Mouse (Mus musculus): ENCODE measurements at regions not wholly inside any gene's neighbourhood (a gene's known extent, or its start where the extent isn't known, plus 50 kb on each side); places are given as distances from the start of the nearest gene placed in this dataset.
A peak's percentile ranks its signal among the peaks of the same experiment; 100 is the strongest.

DNA sequence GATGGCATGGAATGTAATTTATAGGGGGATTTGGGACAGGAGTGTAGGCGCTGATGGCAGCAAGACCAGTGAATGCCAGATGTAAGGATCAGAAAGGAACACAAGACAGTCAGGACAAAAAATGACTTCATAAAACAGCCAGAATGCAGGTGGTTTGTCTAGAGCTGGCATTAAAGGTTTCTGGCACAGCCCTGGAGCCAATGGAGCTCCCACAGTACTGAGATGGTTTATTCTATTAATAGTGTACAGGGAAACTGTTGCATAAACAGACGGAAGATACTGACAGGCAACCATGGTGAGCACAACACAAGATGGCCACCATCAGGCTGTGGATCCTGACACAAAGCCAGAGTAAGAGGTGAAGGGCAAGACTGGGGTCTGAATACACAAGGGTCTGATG lies 90.8 kb downstream of the Chst1 start:
- no peak overlapping the region for H3K27ac ChIP-seq (ENCODE audit: insufficient read depth, low read depth)
- in situ Hi-C loops (cut with MboI; ENCODE audit: low pct_ligation_motif_present, low pct_unique_long_range_greater_than_20kb, low sequenced_read_pairs) (no loop called here), dilution Hi-C loops (cut with MboI; ENCODE audit: extremely low pct_ligation_motif_present, extremely low pct_unique_long_range_greater_than_20kb, low sequenced_read_pairs) (no loop called here)
- peaks cover 25 to 50% of the 10 kb centered on the region in 2 experiments for H3K4me1 ChIP-seq (ENCODE audit: control insufficient read depth in 1 of 2, insufficient read depth in 2 of 2)
- TF ChIP-seq IRF4 (IDR thresholded peaks at IDR 0.05; ENCODE audit: low read depth, low read length) (no peak), TBP (conservative IDR thresholded peaks at IDR 0.05; ENCODE audit: low read depth, low read length) (no peak), POLR2A (IDR thresholded peaks at IDR 0.05; ENCODE audit: low read depth, low read length) (no peak), USF2 (conservative IDR thresholded peaks at IDR 0.05; ENCODE audit: low read depth, low read length) (no peak), ZKSCAN1 (IDR thresholded peaks at IDR 0.05; ENCODE audit: borderline replicate concordance, low read depth, low read length) (no peak), RAD21 (IDR thresholded peaks at IDR 0.05; ENCODE audit: low read depth, low read length) (no peak), CTCF (conservative IDR thresholded peaks at IDR 0.05 in 1 of 2, IDR thresholded peaks at IDR 0.05 in 1 of 2; ENCODE audit: low read depth in 2 of 2, low read length in 2 of 2) (no peak), BHLHE40 (IDR thresholded peaks at IDR 0.05; ENCODE audit: low read depth, low read length) (no peak), MAZ (IDR thresholded peaks at IDR 0.05; ENCODE audit: low read depth, low read length) (no peak)
- H3K79me2 ChIP-seq (replicated peaks; ENCODE audit: control insufficient read depth, extremely low read depth, insufficient read depth, poor library complexity, severe bottlenecking): no peaks in the 10 kb centered on the region
- no peak overlapping the region for H3K9ac ChIP-seq (ENCODE audit: insufficient read depth, low read depth)
- H3K4me3 ChIP-seq (replicated peaks in 1 of 3; ENCODE audit: low read depth in 2 of 3, low read length in 2 of 3, poor library complexity in 1 of 3): no peak overlapping the region
- no peak overlapping the region for H3K4me2 ChIP-seq (ENCODE audit: insufficient read depth, low read depth, poor library complexity, severe bottlenecking)
- H3K36me3 ChIP-seq (replicated peaks in 1 of 2; ENCODE audit: control insufficient read depth in 1 of 2, insufficient read depth in 1 of 2, low read length in 1 of 2): no peaks in the 10 kb centered on the region
- peaks cover 17% of the 10 kb centered on the region for H3K27me3 ChIP-seq (replicated peaks)
- H3K9me3 ChIP-seq (replicated peaks; ENCODE audit: low read length): no peaks in the 10 kb centered on the region
- DNase-seq (ENCODE audit: extremely low read depth): no peak

DNA sequence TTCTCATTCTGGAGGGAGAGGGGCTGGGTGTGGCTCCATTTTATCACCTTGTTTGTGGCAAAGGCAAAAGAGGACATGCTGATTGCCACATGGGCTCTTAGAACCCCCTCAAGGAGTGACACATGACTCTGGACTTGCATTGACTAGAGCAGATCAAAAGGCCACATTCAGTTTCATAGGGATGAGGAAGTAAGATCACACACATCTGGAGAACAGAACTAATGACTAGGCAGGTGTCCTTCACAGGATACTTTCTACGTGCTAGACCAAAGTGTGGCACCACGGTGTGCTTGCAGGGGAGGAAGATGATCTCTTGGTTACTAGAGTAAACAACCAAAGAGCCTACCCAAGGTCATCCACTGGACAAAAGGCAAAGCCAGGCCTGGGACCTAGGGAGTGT lies 91.9 kb downstream of the Chst1 start:
- H3K4me1 ChIP-seq (ENCODE audit: control insufficient read depth in 1 of 2, insufficient read depth in 2 of 2): peaks cover 23 to 53% of the 10 kb centered on the region in 2 experiments
- no peak overlapping the region for H3K4me3 ChIP-seq (replicated peaks in 1 of 3; ENCODE audit: low read depth in 2 of 3, low read length in 2 of 3, poor library complexity in 1 of 3)
- DNase-seq (ENCODE audit: extremely low read depth): peak; percentile 29
- no peaks in the 10 kb centered on the region for H3K9me3 ChIP-seq (replicated peaks; ENCODE audit: low read length)
- in situ Hi-C loops (cut with MboI; ENCODE audit: low pct_ligation_motif_present, low pct_unique_long_range_greater_than_20kb, low sequenced_read_pairs) (no loop called here), dilution Hi-C loops (cut with MboI; ENCODE audit: extremely low pct_ligation_motif_present, extremely low pct_unique_long_range_greater_than_20kb, low sequenced_read_pairs) (no loop called here)
- H3K4me2 ChIP-seq (ENCODE audit: insufficient read depth, low read depth, poor library complexity, severe bottlenecking): no peak overlapping the region
- no peaks in the 10 kb centered on the region for H3K79me2 ChIP-seq (replicated peaks; ENCODE audit: control insufficient read depth, extremely low read depth, insufficient read depth, poor library complexity, severe bottlenecking)
- no peak overlapping the region for H3K9ac ChIP-seq (ENCODE audit: insufficient read depth, low read depth)
- peaks cover 23% of the 10 kb centered on the region for H3K27me3 ChIP-seq (replicated peaks)
- H3K36me3 ChIP-seq (replicated peaks in 1 of 2; ENCODE audit: control insufficient read depth in 1 of 2, insufficient read depth in 1 of 2, low read length in 1 of 2): no peaks in the 10 kb centered on the region
- H3K27ac ChIP-seq (ENCODE audit: insufficient read depth, low read depth): no peak overlapping the region
- TF ChIP-seq TCF12 (IDR thresholded peaks at IDR 0.05; ENCODE audit: low read depth, low read length) (peak; percentile 60; the same call in 1 of the 2 replicates), CHD2 (IDR thresholded peaks at IDR 0.05; ENCODE audit: low read length) (0 out of 2 replicates have a peak, but pooled peaks have one; percentile 18), PAX5 (IDR thresholded peaks at IDR 0.05; ENCODE audit: low read length) (no peak), EP300 (IDR thresholded peaks at IDR 0.05; ENCODE audit: low read length) (peak; percentile 56; the same call in 1 of the 2 replicates), CHD1 (IDR thresholded peaks at IDR 0.05; ENCODE audit: low read depth, low read length) (no peak), MAX (IDR thresholded peaks at IDR 0.05; ENCODE audit: low read length) (peak; percentile 28; the same call in 1 of the 2 replicates), USF1 (IDR thresholded peaks at IDR 0.05; ENCODE audit: low read depth, low read length) (no peak), MYC (IDR thresholded peaks at IDR 0.05; ENCODE audit: low read depth, low read length) (peak; percentile 71; the same call in 1 of the 2 replicates), BHLHE40 (IDR thresholded peaks at IDR 0.05; ENCODE audit: low read depth, low read length) (peak; percentile 57), JUN (IDR thresholded peaks at IDR 0.05; ENCODE audit: insufficient read depth, low read depth, low read length) (no peak), MAZ (IDR thresholded peaks at IDR 0.05; ENCODE audit: low read depth, low read length) (no peak), IRF4 (IDR thresholded peaks at IDR 0.05; ENCODE audit: low read depth, low read length) (no peak), RCOR1 (conservative IDR thresholded peaks at IDR 0.05; ENCODE audit: low read depth, low read length) (no peak), ZMIZ1 (IDR thresholded peaks at IDR 0.05; ENCODE audit: low read depth, low read length) (no peak), ZNF384 (IDR thresholded peaks at IDR 0.05; ENCODE audit: low read depth, low read length) (no peak), NELFE (IDR thresholded peaks at IDR 0.05; ENCODE audit: low read depth, low read length) (no peak)
